Mouse (Mus musculus) kidney, adult 18-20 months (tissue): ENCODE results near the gene Sbk1.
"Not testable (repeated sequence)": the region's sequence is repeated elsewhere in the genome, so short reads cannot be mapped to it uniquely, and the experiment has no call there.

ENCODE experiments used
- DNase-seq: peaks from one replicate; pipeline ENCODE4 v3.0.0; 2021

The Sbk1 gene

DNA sequence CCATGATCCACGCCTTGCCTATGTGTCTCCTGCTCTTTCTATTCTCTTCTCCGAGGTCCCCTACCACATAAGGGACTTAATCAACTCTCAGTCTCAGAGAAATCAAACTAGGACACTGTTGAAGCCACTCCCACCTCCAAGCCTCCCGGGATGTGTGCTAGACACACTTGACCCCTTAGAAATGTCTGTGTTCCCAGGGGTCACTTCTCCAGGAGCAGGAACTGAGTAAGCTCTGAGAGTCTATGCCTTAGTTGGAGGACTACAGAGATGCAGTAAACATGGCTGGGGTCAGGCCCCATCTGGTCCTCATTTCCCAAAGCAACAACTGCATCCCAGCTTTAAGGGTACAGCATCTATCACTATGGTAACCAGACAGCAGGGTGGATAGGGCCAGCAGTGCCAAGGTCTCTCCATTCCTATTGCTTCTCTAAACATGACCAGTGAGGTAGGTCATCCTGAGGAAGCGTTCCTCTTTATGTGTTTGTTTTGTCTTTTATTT, 6.0 kb upstream of the Sbk1 start:
- no peak for DNase-seq

GRCm38 (mm10) chr7:126267606-126268005, 4.8 kb upstream of the Sbk1 start:
- no peak for DNase-seq

DNA sequence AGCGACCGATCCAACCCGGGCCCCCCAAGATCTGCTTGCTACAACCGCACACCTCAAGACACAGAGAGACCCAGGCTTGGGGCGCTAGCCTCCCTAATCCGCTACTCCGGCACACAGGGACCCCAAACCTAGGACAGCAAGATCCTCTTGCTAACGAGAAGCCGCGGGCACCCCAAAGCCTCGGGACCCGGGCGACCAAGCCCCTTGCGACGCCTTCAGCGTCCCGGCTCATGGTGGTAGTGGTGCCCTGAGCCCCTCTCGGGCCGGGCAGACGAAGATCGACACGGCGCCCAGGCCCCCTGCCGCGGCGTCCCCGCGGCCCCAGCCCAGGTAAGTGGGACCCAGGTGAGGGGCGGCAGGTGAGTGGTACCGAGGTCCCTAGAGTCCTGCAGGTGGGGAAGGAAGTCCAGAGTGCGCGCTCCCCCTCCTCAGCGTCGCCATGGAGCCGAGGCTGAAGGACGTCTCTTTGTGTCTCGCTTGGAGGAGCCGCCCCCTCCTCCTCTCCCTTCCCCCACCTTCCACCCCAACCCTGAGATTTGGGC, 422 bp downstream of the Sbk1 start:
- DNase-seq: no peak

DNA sequence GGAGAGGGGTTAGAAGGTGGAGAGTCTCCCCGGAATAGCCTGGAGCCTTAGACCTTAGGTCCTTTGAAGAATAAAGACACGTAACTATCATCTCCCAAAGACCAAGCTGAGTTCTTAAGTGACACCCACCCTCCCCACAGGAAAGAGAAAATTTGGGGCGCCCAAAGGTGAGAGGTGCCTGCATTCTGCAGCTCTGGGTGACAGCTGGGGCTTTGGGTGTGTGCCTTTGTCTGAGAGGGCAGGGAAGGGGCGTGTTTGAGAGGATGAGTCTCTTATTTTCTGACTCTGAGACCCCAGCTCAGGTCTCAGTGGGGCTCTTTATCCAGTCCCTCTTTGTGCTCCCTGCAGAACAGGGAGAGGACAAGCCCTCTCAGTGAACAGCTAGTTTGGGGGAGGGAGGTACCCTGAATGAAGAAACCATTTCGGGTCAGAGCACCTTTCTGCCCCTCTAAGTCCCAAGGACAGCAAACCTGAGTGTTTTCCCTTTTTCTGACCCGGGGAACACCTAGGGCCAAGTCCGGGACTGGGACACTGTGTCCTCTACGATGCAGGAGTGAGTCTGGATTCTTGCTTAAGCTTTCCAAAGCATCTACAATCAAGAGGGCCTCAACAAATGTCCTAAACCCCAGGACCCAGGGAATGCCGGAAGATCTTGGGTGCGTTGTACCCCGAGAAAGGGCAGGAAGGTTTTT, 1.1 kb downstream of the Sbk1 start:
- no peak for DNase-seq

- DNase-seq: no peak
Observed at GRCm38 (mm10) chr7:126274137-126274536, 1.7 kb downstream of the Sbk1 start.

DNA sequence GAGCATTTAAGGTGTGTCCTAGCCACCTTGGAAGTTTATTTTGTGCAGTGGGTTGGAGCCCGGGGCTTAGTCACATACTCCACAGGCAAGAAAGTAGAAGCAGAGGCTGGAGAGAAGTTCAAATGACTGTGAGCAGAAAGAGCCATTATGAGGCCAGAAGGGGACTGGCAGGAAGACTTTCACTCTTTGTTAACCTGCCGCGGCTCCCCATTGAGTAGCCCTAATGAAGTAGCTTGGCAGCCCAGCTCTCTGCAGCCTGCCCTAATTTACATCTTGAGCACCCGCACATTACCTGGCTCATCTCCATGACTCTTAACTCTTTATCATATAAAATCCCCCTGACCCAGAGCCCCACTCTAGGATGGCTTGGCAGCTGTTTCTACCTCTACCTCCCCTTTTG, 2.2 kb downstream of the Sbk1 start:
- no peak for DNase-seq

- peak; percentile 73 for DNase-seq
Observed at GRCm38 (mm10) chr7:126275711-126276110, 3.3 kb downstream of the Sbk1 start.

GRCm38 (mm10) chr7:126276297-126276696, 3.9 kb downstream of the Sbk1 start:
- DNase-seq: no peak

DNA sequence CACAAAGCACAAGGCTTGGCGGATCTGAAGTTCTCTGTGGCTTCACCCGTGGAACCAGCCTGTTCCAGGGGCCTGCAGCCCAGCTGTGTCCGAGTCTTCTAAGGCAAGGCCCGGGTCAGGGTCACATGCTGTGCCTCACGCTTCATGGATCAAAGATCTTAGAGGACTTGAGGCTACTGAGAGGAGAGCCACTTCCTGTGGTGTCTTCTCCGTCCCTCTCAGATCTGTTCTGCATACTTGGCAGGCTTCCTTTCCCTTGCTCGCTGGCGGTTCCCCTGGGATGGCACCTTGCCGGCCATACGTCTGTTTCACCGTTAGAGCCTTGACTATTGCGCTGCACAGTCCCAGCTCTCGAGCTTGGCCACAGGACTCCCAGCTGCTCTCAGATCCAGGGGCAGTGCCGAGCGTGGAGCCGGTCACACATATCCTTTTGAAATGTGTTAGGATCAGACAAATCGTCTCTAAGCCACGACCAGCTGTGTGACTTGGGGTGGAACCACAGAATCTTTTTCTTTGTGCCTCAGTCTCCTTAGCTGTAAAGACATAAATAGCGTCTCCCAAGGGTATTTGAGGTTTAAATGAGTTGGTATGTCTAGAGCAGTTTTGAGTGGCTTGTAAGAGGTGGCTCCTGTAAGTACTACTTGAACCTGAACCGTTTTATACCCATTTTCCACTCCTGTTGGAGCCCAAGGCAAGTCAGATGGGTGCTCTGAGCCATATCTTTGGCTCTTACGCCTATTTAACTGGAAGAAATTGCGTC, 5.3 kb downstream of the Sbk1 start:
- DNase-seq: peak; percentile 67

- DNase-seq: no peak
Observed at GRCm38 (mm10) chr7:126278799-126279198, 6.4 kb downstream of the Sbk1 start.

GRCm38 (mm10) chr7:126279774-126280482, 7.5 kb downstream of the Sbk1 start:
- DNase-seq: no peak

- no peak for DNase-seq
Observed at GRCm38 (mm10) chr7:126280696-126281095, 8.3 kb downstream of the Sbk1 start.

- DNase-seq: no peak
Observed at GRCm38 (mm10) chr7:126281876-126282682, 9.7 kb downstream of the Sbk1 start.

DNA sequence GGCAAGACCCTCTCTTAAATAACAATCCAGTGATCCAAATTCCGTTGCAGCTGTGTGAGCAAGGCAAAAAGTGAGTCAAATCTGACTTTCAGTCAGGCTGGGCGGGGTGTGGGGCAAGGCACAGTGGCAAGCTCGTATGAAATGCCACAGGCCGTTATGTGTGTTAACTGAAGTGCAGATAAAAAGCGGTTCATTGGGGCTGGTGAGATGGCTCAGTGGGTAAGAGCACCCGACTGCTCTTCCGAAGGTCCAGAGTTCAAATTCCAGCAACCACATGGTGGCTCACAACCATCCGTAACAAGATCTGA, 10.2 kb downstream of the Sbk1 start:
- DNase-seq: not testable (repeated sequence)

- DNase-seq: no peak
Observed at GRCm38 (mm10) chr7:126284021-126284420, 11.6 kb downstream of the Sbk1 start.

DNA sequence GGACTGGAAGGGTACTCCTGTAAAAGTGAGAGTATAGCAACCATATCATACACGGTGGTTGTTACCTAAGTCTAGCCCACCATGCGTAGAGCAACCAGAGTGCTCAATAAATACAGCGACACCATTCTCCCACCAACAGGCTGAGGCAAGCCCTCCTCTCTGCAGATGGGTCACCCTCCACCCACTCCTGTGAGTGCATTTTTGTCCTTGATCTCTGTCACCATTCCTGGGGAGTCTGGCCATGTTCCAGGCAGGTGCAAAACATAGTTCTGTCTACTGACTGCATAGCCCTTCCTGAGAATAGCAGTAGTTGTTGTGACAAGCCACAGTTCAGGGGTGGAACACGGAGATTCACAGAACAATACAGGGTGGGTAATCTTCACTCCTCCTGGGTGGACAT, 12.0 kb downstream of the Sbk1 start:
- DNase-seq: no peak

DNA sequence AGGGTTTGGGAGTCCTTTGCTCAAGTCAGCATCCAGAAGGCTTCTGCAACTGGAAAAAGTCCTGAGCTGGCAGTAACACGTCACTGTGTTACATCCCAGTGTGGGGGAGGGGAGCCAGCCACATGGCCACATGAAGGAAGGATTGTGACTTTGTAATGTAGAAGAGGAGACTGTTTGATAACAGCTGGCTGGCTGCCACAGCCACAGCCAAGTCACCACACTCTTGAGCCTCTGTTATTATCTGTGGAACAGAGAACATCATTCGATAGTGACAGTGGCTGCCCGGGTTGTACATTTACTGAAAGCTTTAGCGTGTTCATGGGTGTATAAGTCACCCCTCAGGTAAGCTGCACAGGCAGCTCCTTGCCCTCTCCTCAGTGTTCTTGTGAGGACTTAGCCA, 12.4 kb downstream of the Sbk1 start:
- no peak for DNase-seq

- peak; percentile 62 for DNase-seq
Observed at GRCm38 (mm10) chr7:126285293-126286211, 13.1 kb downstream of the Sbk1 start.

DNA sequence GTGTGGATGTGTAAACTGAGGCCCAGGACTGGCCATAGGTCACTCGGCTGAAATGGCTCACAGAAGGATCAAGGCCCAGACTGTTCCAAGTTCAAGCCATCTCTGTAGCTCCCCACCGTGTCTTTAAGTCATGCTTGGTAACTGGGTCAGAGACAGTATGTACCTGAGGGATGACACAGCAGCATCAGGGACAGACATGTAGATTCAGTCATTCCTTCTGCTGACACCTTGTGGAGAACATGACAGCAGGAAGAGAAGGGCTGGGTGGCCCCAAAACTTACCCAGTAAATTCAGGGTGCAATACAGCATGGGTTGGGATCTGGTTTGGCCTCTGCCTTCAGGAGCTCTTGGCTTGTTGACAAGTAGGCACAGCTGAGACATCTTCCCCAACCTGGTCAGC, 13.9 kb downstream of the Sbk1 start:
- DNase-seq: no peak

GRCm38 (mm10) chr7:126287493-126288103, 15.2 kb downstream of the Sbk1 start:
- no peak for DNase-seq

DNA sequence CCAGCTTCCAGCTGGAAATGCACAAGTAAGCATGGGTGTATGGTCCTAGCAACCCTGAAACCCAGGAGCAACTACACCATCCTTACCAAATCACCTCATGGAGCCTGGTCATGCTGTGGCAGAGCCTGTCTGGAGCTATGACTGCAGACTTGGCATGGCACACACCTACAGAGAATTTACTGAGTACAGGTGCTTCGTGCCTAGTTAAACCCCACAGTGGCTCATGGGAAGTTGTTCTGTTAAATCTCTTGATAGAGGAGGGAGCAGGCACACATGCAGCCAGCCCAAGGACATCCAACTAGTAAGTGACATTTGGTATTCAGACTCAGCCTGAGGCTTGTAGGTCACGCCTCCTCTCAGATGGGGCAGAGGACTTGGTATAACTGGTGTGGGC, 15.7 kb downstream of the Sbk1 start:
- DNase-seq: no peak
